In genomic region chr5:43550444-43550843, GRCm38 (mm10) we compare ENCODE assay signal across 14 mouse cellular contexts. TPM values are rescaled to one million over a fixed set of nuclear protein-coding genes. Genes with fewer than 3 reads are reported as not detected.
DNase-seq lines count a peak whose midpoint lies in the region; ATAC-seq and TF ChIP-seq lines count a peak whose summit lies in the region.
"Had no signal": no experiment of that assay in that cellular context is flagged by ENCODE, and none has a peak within 500 bp of the region (broad histone marks: within the 10 kb centered on the region; RNA-seq: fewer than 3 reads in every experiment).

No protein-coding gene starts in this region.

- ATAC-seq in heart, embryonic 16.5 days (replicated peaks; ENCODE audit: extremely low read depth, insufficient read depth, low FRiP score), result no peak
- no peak for ATAC-seq in lung, postnatal 0 days
- ATAC-seq: activated CD4-positive, CD25-positive, alpha-beta regulatory T cell, adult 4 months; forebrain, embryonic 13.5 days; midbrain, embryonic 13.5 days had no signal

- H3K4me2 ChIP-seq in heart, embryonic 16.5 days (ENCODE audit: low read depth, low read length), result peak overlapping the region; percentile 13; the same call in 1 of the 2 replicates
- H3K4me2 ChIP-seq in lung, postnatal 0 days (replicated peaks; ENCODE audit: low read depth, low read length), result peak overlapping the region; percentile 32
- H3K4me2 ChIP-seq: forebrain, embryonic 13.5 days; midbrain, embryonic 13.5 days had no signal

- H3K27me3 ChIP-seq in heart, embryonic 16.5 days (ENCODE audit: control insufficient read depth, insufficient read depth, low read length), result no peaks in the 10 kb centered on the region
- H3K27me3 ChIP-seq in lung, postnatal 0 days (replicated peaks; ENCODE audit: insufficient read depth, low read length), result no peaks in the 10 kb centered on the region
- H3K27me3 ChIP-seq in limb, embryonic 10.5 days (ENCODE audit: low read depth, poor library complexity, severe bottlenecking), result no peaks in the 10 kb centered on the region
- H3K27me3 ChIP-seq: forebrain, embryonic 13.5 days; midbrain, embryonic 13.5 days had no signal

- no peak for DNase-seq in heart, postnatal 36 days
- DNase-seq in lung, postnatal 0 days (ENCODE audit: low spot score), result no peak
- DNase-seq in lung, postnatal 4 days, result no peak
- no peak for DNase-seq in limb, embryonic 10.5 days (ENCODE audit: low spot score)
- no peak for DNase-seq in cerebellum, adult 9-11 months
- DNase-seq in retina, embryonic 14.5 days (ENCODE audit: low spot score), result no peak
- DNase-seq: cerebellum, adult 11-12 months; heart, postnatal 14 days; kidney, adult 18-20 months; lung, postnatal 14 days had no signal

- no peaks in the 10 kb centered on the region for H3K36me3 ChIP-seq in heart, embryonic 16.5 days (ENCODE audit: control insufficient read depth, insufficient read depth)
- H3K36me3 ChIP-seq in lung, postnatal 0 days (ENCODE audit: insufficient read depth, low read length), result no peaks in the 10 kb centered on the region
- H3K36me3 ChIP-seq in limb, embryonic 10.5 days, result no peaks in the 10 kb centered on the region
- H3K36me3 ChIP-seq: midbrain, embryonic 13.5 days had no signal

- H3K4me1 ChIP-seq in heart, embryonic 16.5 days (ENCODE audit: control insufficient read depth, insufficient read depth, low read length), result no peaks in the 10 kb centered on the region
- peaks cover 6% of the 10 kb centered on the region; the same call in 1 of the 2 replicates for H3K4me1 ChIP-seq in lung, postnatal 0 days (ENCODE audit: insufficient read depth, low read depth, low read length)
- peaks cover 19% of the 10 kb centered on the region for H3K4me1 ChIP-seq in limb, embryonic 10.5 days
- H3K4me1 ChIP-seq: forebrain, embryonic 13.5 days; midbrain, embryonic 13.5 days had no signal

- no peak for TF ChIP-seq EP300 in lung, postnatal 0 days (IDR thresholded peaks at IDR 0.05)

- H3K4me3 ChIP-seq in heart, embryonic 16.5 days (ENCODE audit: low read length), result no peak overlapping the region
- H3K4me3 ChIP-seq in lung, postnatal 0 days (ENCODE audit: low read depth, low read length), result no peak overlapping the region
- no peak overlapping the region for H3K4me3 ChIP-seq in limb, embryonic 10.5 days
- H3K4me3 ChIP-seq: forebrain, embryonic 13.5 days; midbrain, embryonic 13.5 days had no signal

- H3K27ac ChIP-seq in heart, embryonic 16.5 days (ENCODE audit: low read length), result peak overlapping the region; percentile 20; the same call in 1 of the 2 replicates
- peak overlapping the region; percentile 63 for H3K27ac ChIP-seq in lung, postnatal 0 days (ENCODE audit: low read length)
- peak overlapping the region; percentile 65 for H3K27ac ChIP-seq in limb, embryonic 10.5 days
- H3K27ac ChIP-seq: forebrain, embryonic 13.5 days; midbrain, embryonic 13.5 days had no signal

- H3K9ac ChIP-seq in heart, embryonic 16.5 days (ENCODE audit: low read length), result no peak overlapping the region
- H3K9ac ChIP-seq in lung, postnatal 0 days (replicated peaks; ENCODE audit: low read depth), result no peak overlapping the region; the same call in 1 of the 2 replicates
- H3K9ac ChIP-seq: forebrain, embryonic 13.5 days; midbrain, embryonic 13.5 days had no signal

- TF ChIP-seq CTCF in lung, postnatal 0 days (IDR thresholded peaks at IDR 0.05), result no peak

- WGBS in heart, embryonic 16.5 days, result 40% methylated on average over 4 of the region's 4 CpGs
- 15% methylated on average over 4 of the region's 4 CpGs for WGBS in lung, postnatal 0 days
- WGBS in limb, embryonic 10.5 days, result 40% methylated on average over 4 of the region's 4 CpGs

- intact Hi-C loops in heart, postnatal 36 days (cut with DNase I), result no loop called here

- no peaks in the 10 kb centered on the region for H3K9me3 ChIP-seq in heart, embryonic 16.5 days (replicated peaks; ENCODE audit: control insufficient read depth, low read length)
- H3K9me3 ChIP-seq in lung, postnatal 0 days (ENCODE audit: low read length), result no peaks in the 10 kb centered on the region
- H3K9me3 ChIP-seq in limb, embryonic 10.5 days (replicated peaks), result no peaks in the 10 kb centered on the region
- H3K9me3 ChIP-seq: forebrain, embryonic 13.5 days; midbrain, embryonic 13.5 days had no signal

RNA-seq across cellular contexts. Expression of gene C1qtnf7, which starts 35.1 kb away (rescaled TPM):
- polyA plus RNA-seq in heart, embryonic 16.5 days (2015; fragmentation: Nextera tagmentation; extraction: Ambion mirVana), result 6.5 and 7.2 TPM in 2 replicates
- 1 to 10 TPM; 7.1 to 7.9 TPM for total RNA-seq in heart, postnatal 36 days (2021)
- polyA plus RNA-seq in lung, postnatal 0 days (2015; fragmentation: Nextera tagmentation; extraction: Ambion mirVana), result 35.8 and 37.2 TPM in 2 replicates
- polyA plus RNA-seq in limb, embryonic 10.5 days (2016; fragmentation: Nextera tagmentation; extraction: Ambion mirVana), result 1.3 and 1.6 TPM in 2 replicates
- polyA plus RNA-seq: activated CD4-positive, CD25-positive, alpha-beta regulatory T cell, adult 4 months had no signal
